ENCODE assay signal across 8 mouse cellular contexts in genomic region chr7:45215673-45216441, GRCm38 (mm10). TPM values are rescaled to one million over a fixed set of nuclear protein-coding genes. Genes with fewer than 3 reads are reported as not detected.
DNase-seq lines count a peak whose midpoint lies in the region; ATAC-seq and TF ChIP-seq lines count a peak whose summit lies in the region.

Gene Tead2, plus strand, starts transcription at chr7:45215753.

- ATAC-seq in forebrain, postnatal 0 days, result peak; percentile 49
- ATAC-seq in intestine, postnatal 0 days, result peak; percentile 24; the same call in 1 of the 2 replicates
- peak; percentile 70 for ATAC-seq in lung, postnatal 0 days
- peak; percentile 46 for ATAC-seq in stomach, embryonic 14.5 days (ENCODE audit: insufficient number of reproducible peaks, insufficient read depth, low FRiP score, low read depth)

- WGBS in forebrain, postnatal 0 days, result 3% methylated on average over 50 of the region's 55 CpGs
- WGBS in intestine, postnatal 0 days, result 3% methylated on average over 55 of the region's 55 CpGs
- WGBS in lung, postnatal 0 days, result under 1% methylated on average over 52 of the region's 55 CpGs
- under 1% methylated on average over 55 of the region's 55 CpGs for WGBS in stomach, embryonic 14.5 days

- no peaks in the 10 kb centered on the region for H3K36me3 ChIP-seq in forebrain, postnatal 0 days (ENCODE audit: insufficient read depth)
- peaks cover 6% of the 10 kb centered on the region; the same call in 1 of the 2 replicates for H3K36me3 ChIP-seq in intestine, postnatal 0 days (ENCODE audit: control insufficient read depth, insufficient read depth)
- H3K36me3 ChIP-seq in lung, postnatal 0 days (ENCODE audit: insufficient read depth, low read length), result no peaks in the 10 kb centered on the region
- H3K36me3 ChIP-seq in stomach, embryonic 14.5 days (ENCODE audit: control insufficient read depth, insufficient read depth, low read length), result peaks cover 36% of the 10 kb centered on the region

- no peak for TF ChIP-seq EP300 in lung, postnatal 0 days (IDR thresholded peaks at IDR 0.05)

- no peak for TF ChIP-seq CTCF in forebrain, postnatal 0 days (IDR thresholded peaks at IDR 0.05; ENCODE audit: low read depth)
- no peak for TF ChIP-seq CTCF in intestine, postnatal 0 days (IDR thresholded peaks at IDR 0.05; ENCODE audit: low read depth)
- TF ChIP-seq CTCF in lung, postnatal 0 days (IDR thresholded peaks at IDR 0.05), result no peak

- H3K27ac ChIP-seq in forebrain, postnatal 0 days (ENCODE audit: low read depth, low read length), result peak within 1 kb of the TSS; percentile 50; the same call in 1 of the 2 replicates
- H3K27ac ChIP-seq in intestine, postnatal 0 days (ENCODE audit: low read depth, low read length), result peak within 1 kb of the TSS; percentile 30
- H3K27ac ChIP-seq in lung, postnatal 0 days (ENCODE audit: low read length), result peak within 1 kb of the TSS; percentile 54; the same call in 1 of the 2 replicates
- peak within 1 kb of the TSS; percentile 89 for H3K27ac ChIP-seq in stomach, embryonic 14.5 days (ENCODE audit: low read length)

- H3K4me1 ChIP-seq in forebrain, postnatal 0 days (ENCODE audit: insufficient read depth), result peaks cover 14% of the 10 kb centered on the region
- peaks cover 9% of the 10 kb centered on the region for H3K4me1 ChIP-seq in intestine, postnatal 0 days (replicated peaks; ENCODE audit: control insufficient read depth, insufficient read depth, low read length)
- H3K4me1 ChIP-seq in lung, postnatal 0 days (ENCODE audit: insufficient read depth, low read depth, low read length), result peaks cover 4% of the 10 kb centered on the region
- peaks cover 23% of the 10 kb centered on the region for H3K4me1 ChIP-seq in stomach, embryonic 14.5 days (ENCODE audit: control insufficient read depth, insufficient read depth, low read length)

- peak within 1 kb of the TSS; percentile 34 for H3K4me3 ChIP-seq in forebrain, postnatal 0 days (ENCODE audit: low read depth, low read length)
- H3K4me3 ChIP-seq in intestine, postnatal 0 days (ENCODE audit: low read depth, low read length), result peak within 1 kb of the TSS; percentile 57
- H3K4me3 ChIP-seq in lung, postnatal 0 days (ENCODE audit: low read depth, low read length), result peak within 1 kb of the TSS; percentile 77
- peak within 1 kb of the TSS; percentile 71 for H3K4me3 ChIP-seq in stomach, embryonic 14.5 days (ENCODE audit: low read depth, low read length)

- peak; percentile 75 for DNase-seq in ES-CJ7 (ENCODE audit: low read depth, low spot score)
- DNase-seq in adrenal gland, adult 2 months, result peak; percentile 61
- no peak for DNase-seq in forebrain, postnatal 0 days
- DNase-seq in lung, postnatal 0 days (ENCODE audit: low spot score), result peak; percentile 65
- DNase-seq in layer of hippocampus, adult 9-10 months (ENCODE audit: low spot score), result no peak
- DNase-seq in cerebellum, postnatal 25 days, result no peak

- 0 out of 2 replicates have a peak, but pooled peaks cover 6% of the 10 kb centered on the region for H3K27me3 ChIP-seq in forebrain, postnatal 0 days (ENCODE audit: insufficient read depth, low read length)
- peaks cover 15% of the 10 kb centered on the region for H3K27me3 ChIP-seq in intestine, postnatal 0 days (replicated peaks; ENCODE audit: control insufficient read depth, insufficient read depth, low read length)
- H3K27me3 ChIP-seq in lung, postnatal 0 days (replicated peaks; ENCODE audit: insufficient read depth, low read length), result peaks cover 4% of the 10 kb centered on the region; the same call in 1 of the 2 replicates
- H3K27me3 ChIP-seq in stomach, embryonic 14.5 days (ENCODE audit: control insufficient read depth, insufficient read depth, low read length), result no peaks in the 10 kb centered on the region

- H3K9me3 ChIP-seq in forebrain, postnatal 0 days (ENCODE audit: low read length), result no peaks in the 10 kb centered on the region
- H3K9me3 ChIP-seq in intestine, postnatal 0 days (ENCODE audit: control insufficient read depth), result no peaks in the 10 kb centered on the region
- no peaks in the 10 kb centered on the region for H3K9me3 ChIP-seq in lung, postnatal 0 days (ENCODE audit: low read length)
- no peaks in the 10 kb centered on the region for H3K9me3 ChIP-seq in stomach, embryonic 14.5 days (ENCODE audit: control insufficient read depth, low read depth, low read length)

- peak within 1 kb of the TSS; percentile 85 for H3K4me2 ChIP-seq in forebrain, postnatal 0 days (ENCODE audit: low read depth)
- H3K4me2 ChIP-seq in intestine, postnatal 0 days (replicated peaks; ENCODE audit: low read depth), result peak within 1 kb of the TSS; percentile 79
- peak within 1 kb of the TSS; percentile 88 for H3K4me2 ChIP-seq in lung, postnatal 0 days (replicated peaks; ENCODE audit: low read depth, low read length)
- peak within 1 kb of the TSS; percentile 97 for H3K4me2 ChIP-seq in stomach, embryonic 14.5 days (replicated peaks; ENCODE audit: low read depth, low read length)

- peak within 1 kb of the TSS; percentile 56 for H3K9ac ChIP-seq in forebrain, postnatal 0 days
- H3K9ac ChIP-seq in intestine, postnatal 0 days (ENCODE audit: low read depth, low read length), result peak within 1 kb of the TSS; percentile 70
- peak within 1 kb of the TSS; percentile 50 for H3K9ac ChIP-seq in lung, postnatal 0 days (replicated peaks; ENCODE audit: low read depth)
- H3K9ac ChIP-seq in stomach, embryonic 14.5 days (replicated peaks; ENCODE audit: low read depth, low read length), result peak within 1 kb of the TSS; percentile 95

RNA-seq across cellular contexts. Expression of gene Tead2, which starts in this region (rescaled TPM):
- total RNA-seq in adrenal gland, adult 2 months (2021), result 1 to 10 TPM; 8.3 to 9.2 TPM
- polyA plus RNA-seq in adrenal gland, adult 2 months (2012; rRNA removed), result 12.4 and 12.6 TPM in 2 replicates
- total RNA-seq in forebrain, postnatal 0 days (2014; rRNA removed), result 30.6 and 40.6 TPM in 2 replicates
- 18.4 and 22.5 TPM in 2 replicates for polyA plus RNA-seq in forebrain, postnatal 0 days (2015; fragmentation: Nextera tagmentation; extraction: Ambion mirVana)
- polyA plus RNA-seq in intestine, postnatal 0 days (2015; fragmentation: Nextera tagmentation; extraction: Ambion mirVana), result 18.7 and 20.8 TPM in 2 replicates
- 46.5 and 52.3 TPM in 2 replicates for polyA plus RNA-seq in lung, postnatal 0 days (2015; fragmentation: Nextera tagmentation; extraction: Ambion mirVana)
- 155 and 167 TPM in 2 replicates for polyA plus RNA-seq in stomach, embryonic 14.5 days (2014; fragmentation: Nextera tagmentation; extraction: Ambion mirVana)

Comparison
In these comparisons a context has a peak if more than half of its experiments do, and no peak if none do; other contexts are left out.
1. DNase-seq: peak in ES-CJ7 (single experiment), adrenal gland, adult 2 months (single experiment) and lung, postnatal 0 days (single experiment); none in forebrain, postnatal 0 days (single experiment), layer of hippocampus, adult 9-10 months (single experiment) and cerebellum, postnatal 25 days (0 of 2).
2. H3K27ac ChIP-seq: peak in every context shown above with its lines; median percentile 89 in stomach, embryonic 14.5 days; 54 in lung, postnatal 0 days; 50 in forebrain, postnatal 0 days; 30 in intestine, postnatal 0 days.
3. Peak in every context shown above with its lines, with median percentiles within 50 percentile points of each other: ATAC-seq, H3K4me2 ChIP-seq, H3K4me3 ChIP-seq and H3K9ac ChIP-seq.